8 mouse cellular contexts compared by ENCODE assay signal in genomic region chr5:33018561-33019425, GRCm38 (mm10). TPM values are rescaled to one million over a fixed set of nuclear protein-coding genes. Genes with fewer than 3 reads are reported as not detected.
A peak's percentile ranks its signal among the peaks of the same experiment; 100 is the strongest.
DNase-seq lines count a peak whose midpoint lies in the region; ATAC-seq and TF ChIP-seq lines count a peak whose summit lies in the region.

Gene Ywhah (plus strand): TSS chr5:33018816.

- TF ChIP-seq CTCF in heart, adult 2 months (IDR thresholded peaks at IDR 0.05) = peak; percentile 84

- H3K27ac ChIP-seq in embryonic facial prominence, embryonic 13.5 days = peak within 1 kb of the TSS; percentile 99
- peak within 1 kb of the TSS; percentile 100 for H3K27ac ChIP-seq in heart, adult 2 months
- peak within 1 kb of the TSS; percentile 100 for H3K27ac ChIP-seq in limb, embryonic 13.5 days
- H3K27ac ChIP-seq in midbrain, embryonic 16.5 days (ENCODE audit: low read length) = peak within 1 kb of the TSS; percentile 100

- no peak for TF ChIP-seq EP300 in heart, adult 2 months (IDR thresholded peaks at IDR 0.05; ENCODE audit: insufficient read depth, low read depth, low read length)

- intact Hi-C loops in heart, adult 2 months (cut with DNase I) = loop anchor here (10.0 kb wide), 2 partner anchors 256 to 304 kb away; partner anchors contain the start of gene Ctbp1

- WGBS in embryonic facial prominence, embryonic 13.5 days = under 1% methylated on average over 103 of the region's 121 CpGs
- under 1% methylated on average over 113 of the region's 121 CpGs for WGBS in heart, adult 2 months
- under 1% methylated on average over 96 of the region's 121 CpGs for WGBS in limb, embryonic 13.5 days
- under 1% methylated on average over 87 of the region's 121 CpGs for WGBS in midbrain, embryonic 16.5 days

- peak within 1 kb of the TSS; percentile 97 for H3K9ac ChIP-seq in embryonic facial prominence, embryonic 13.5 days
- peak within 1 kb of the TSS; percentile 93 for H3K9ac ChIP-seq in heart, adult 2 months (ENCODE audit: low read depth, low read length)
- peak within 1 kb of the TSS; percentile 96 for H3K9ac ChIP-seq in limb, embryonic 13.5 days
- H3K9ac ChIP-seq in midbrain, embryonic 16.5 days (ENCODE audit: low read depth, low read length) = peak within 1 kb of the TSS; percentile 98

- 0 out of 2 replicates have a peak, but pooled peaks cover 5% of the 10 kb centered on the region for H3K36me3 ChIP-seq in embryonic facial prominence, embryonic 13.5 days
- H3K36me3 ChIP-seq in heart, adult 2 months (ENCODE audit: control insufficient read depth, insufficient read depth, low read length) = peaks cover 16% of the 10 kb centered on the region
- peaks cover 23% of the 10 kb centered on the region for H3K36me3 ChIP-seq in limb, embryonic 13.5 days
- H3K36me3 ChIP-seq in midbrain, embryonic 16.5 days (ENCODE audit: control insufficient read depth, insufficient read depth, low read length) = no peaks in the 10 kb centered on the region

- H3K4me3 ChIP-seq in embryonic facial prominence, embryonic 13.5 days = peak within 1 kb of the TSS; percentile 84
- peak within 1 kb of the TSS; percentile 89 for H3K4me3 ChIP-seq in heart, adult 2 months
- H3K4me3 ChIP-seq in limb, embryonic 13.5 days = peak within 1 kb of the TSS; percentile 83
- H3K4me3 ChIP-seq in midbrain, embryonic 16.5 days (ENCODE audit: low read depth, low read length) = peak within 1 kb of the TSS; percentile 64

- H3K4me2 ChIP-seq in embryonic facial prominence, embryonic 13.5 days = peak within 1 kb of the TSS; percentile 82
- H3K4me2 ChIP-seq in limb, embryonic 13.5 days (replicated peaks) = peak within 1 kb of the TSS; percentile 85
- H3K4me2 ChIP-seq in midbrain, embryonic 16.5 days (ENCODE audit: low read length) = peak within 1 kb of the TSS; percentile 93

- peaks cover 17% of the 10 kb centered on the region for H3K4me1 ChIP-seq in embryonic facial prominence, embryonic 13.5 days
- peaks cover 12% of the 10 kb centered on the region for H3K4me1 ChIP-seq in heart, adult 2 months (ENCODE audit: control insufficient read depth, insufficient read depth, low read length)
- peaks cover 26% of the 10 kb centered on the region for H3K4me1 ChIP-seq in limb, embryonic 13.5 days
- peaks cover 42% of the 10 kb centered on the region for H3K4me1 ChIP-seq in midbrain, embryonic 16.5 days (ENCODE audit: control insufficient read depth, insufficient read depth, low read length)

- H3K9me3 ChIP-seq in embryonic facial prominence, embryonic 13.5 days = no peaks in the 10 kb centered on the region
- no peaks in the 10 kb centered on the region for H3K9me3 ChIP-seq in limb, embryonic 13.5 days
- no peaks in the 10 kb centered on the region for H3K9me3 ChIP-seq in midbrain, embryonic 16.5 days (replicated peaks; ENCODE audit: control insufficient read depth, low read length, poor library complexity, severe bottlenecking)

- DNase-seq in 3134 (ENCODE audit: extremely low read depth, insufficient read length, low spot score) = peak; percentile 93
- DNase-seq in adrenal gland, postnatal 36 days = peak; percentile 96 to 98
- DNase-seq in heart, adult 2 months = peak; percentile 96 to 98
- DNase-seq in kidney, adult 8-10 months = peak; percentile 95 to 96
- DNase-seq in spleen, postnatal 10 days (ENCODE audit: low spot score in 2 of 2) = peak; percentile 92 to 97

- peak; percentile 94 for TF ChIP-seq POLR2A in heart, adult 2 months (IDR thresholded peaks at IDR 0.05; ENCODE audit: insufficient read depth, low read depth, low read length)

- peak; percentile 97 for ATAC-seq in embryonic facial prominence, embryonic 13.5 days (ENCODE audit: insufficient number of reproducible peaks, insufficient read depth, low FRiP score, low TSS enrichment, low read depth)
- peak; percentile 98 for ATAC-seq in limb, embryonic 13.5 days (ENCODE audit: low FRiP score, low read depth)
- peak; percentile 96 for ATAC-seq in midbrain, embryonic 16.5 days

- no peaks in the 10 kb centered on the region for H3K27me3 ChIP-seq in embryonic facial prominence, embryonic 13.5 days
- no peaks in the 10 kb centered on the region for H3K27me3 ChIP-seq in heart, adult 2 months (ENCODE audit: control insufficient read depth, insufficient read depth, low read length)
- H3K27me3 ChIP-seq in limb, embryonic 13.5 days = no peaks in the 10 kb centered on the region
- H3K27me3 ChIP-seq in midbrain, embryonic 16.5 days (ENCODE audit: control insufficient read depth, insufficient read depth, low read depth, low read length) = no peaks in the 10 kb centered on the region

- H3K79me2 ChIP-seq in heart, adult 2 months (replicated peaks; ENCODE audit: control insufficient read depth, insufficient read depth, low read length) = no peaks in the 10 kb centered on the region; the same call in 1 of the 2 replicates

RNA-seq across cellular contexts. Expression of gene Ywhah, which starts in this region (rescaled TPM):
- total RNA-seq in adrenal gland, postnatal 36 days (2021) = 100 to 1,000 TPM; 169 to 179 TPM
- 384 and 394 TPM in 2 replicates for polyA plus RNA-seq in embryonic facial prominence, embryonic 13.5 days (2015; fragmentation: Nextera tagmentation; extraction: Ambion mirVana)
- total RNA-seq in heart, adult 2 months (2021) = 100 to 1,000 TPM in 1 of 2 experiments, 10 to 100 TPM in 1; 75.4 to 106 TPM
- polyA plus RNA-seq in heart, adult 2 months (2012; rRNA removed) = 82.2 and 114 TPM in 2 replicates
- 363 and 388 TPM in 2 replicates for polyA plus RNA-seq in limb, embryonic 13.5 days (2015; fragmentation: Nextera tagmentation; extraction: Ambion mirVana)
- 878 and 976 TPM in 2 replicates for polyA plus RNA-seq in midbrain, embryonic 16.5 days (2015; fragmentation: Nextera tagmentation; extraction: Ambion mirVana)

Comparison
In these comparisons a context has a peak if more than half of its experiments do, and no peak if none do; other contexts are left out.
1. Peak in every context shown above with its lines: DNase-seq, ATAC-seq, H3K4me3 ChIP-seq and H3K27ac ChIP-seq.